Mouse (Mus musculus) limb, embryonic 13.5 days (tissue): ENCODE measurements at regions not wholly inside any gene's neighbourhood (a gene's known extent, or its start where the extent isn't known, plus 50 kb on each side); places are given as distances from the start of the nearest gene placed in this dataset.

ENCODE experiments used
- ATAC-seq: fragments of 200-750 bp; cut with Nextera tagmentation; 2 replicates; pipeline ENCODE4 v1.8.0; 2017; ENCODE audit warnings: low read depth, moderate number of reproducible peaks, moderate TSS enrichment; ENCODE audit not compliant: low FRiP score
- H3K27ac ChIP-seq: fragments of 300-500 bp; sonication (generic); 2 replicates; pipeline ENCODE4 v1.5.1; 2015; ENCODE audit warnings: inconsistent platforms, mild to moderate bottlenecking, moderate library complexity
- H3K27me3 ChIP-seq: fragments of 300-500 bp; sonication (generic); 2 replicates; pipeline ENCODE4 v1.6.1; 2015; ENCODE audit warnings: mild to moderate bottlenecking, inconsistent platforms
- H3K36me3 ChIP-seq: fragments of 300-500 bp; sonication (generic); 2 replicates; pipeline ENCODE4 v1.6.1; 2015; ENCODE audit warnings: inconsistent platforms, mild to moderate bottlenecking, moderate library complexity
- H3K4me1 ChIP-seq: fragments of 300-500 bp; sonication (generic); 2 replicates; pipeline ENCODE4 v1.6.1; 2015; ENCODE audit warnings: inconsistent platforms
- H3K4me2 ChIP-seq: fragments of 300-500 bp; sonication (generic); replicated peaks from 2 replicates; pipeline ENCODE4 v1.6.1; 2015; ENCODE audit warnings: inconsistent platforms, mild to moderate bottlenecking, moderate library complexity
- H3K4me3 ChIP-seq: fragments of 300-500 bp; sonication (generic); 2 replicates; pipeline ENCODE4 v1.5.1; 2015; ENCODE audit warnings: moderate library complexity, mild to moderate bottlenecking, inconsistent platforms
- H3K9ac ChIP-seq: fragments of 300-500 bp; sonication (generic); 2 replicates; pipeline ENCODE4 v1.6.1; 2015; ENCODE audit warnings: mild to moderate bottlenecking, inconsistent platforms
- H3K9me3 ChIP-seq: fragments of 300-500 bp; sonication (generic); 2 replicates; pipeline ENCODE4 v1.6.1; 2016; ENCODE audit warnings: inconsistent platforms
- WGBS: fragments of 180-500 bp; shearing (Covaris S2); methylation state at CpG from one replicate; pipeline ENCODE4 v1.1.7; 2015; 5-methylcytosine and 5-hydroxymethylcytosine counted together

DNA sequence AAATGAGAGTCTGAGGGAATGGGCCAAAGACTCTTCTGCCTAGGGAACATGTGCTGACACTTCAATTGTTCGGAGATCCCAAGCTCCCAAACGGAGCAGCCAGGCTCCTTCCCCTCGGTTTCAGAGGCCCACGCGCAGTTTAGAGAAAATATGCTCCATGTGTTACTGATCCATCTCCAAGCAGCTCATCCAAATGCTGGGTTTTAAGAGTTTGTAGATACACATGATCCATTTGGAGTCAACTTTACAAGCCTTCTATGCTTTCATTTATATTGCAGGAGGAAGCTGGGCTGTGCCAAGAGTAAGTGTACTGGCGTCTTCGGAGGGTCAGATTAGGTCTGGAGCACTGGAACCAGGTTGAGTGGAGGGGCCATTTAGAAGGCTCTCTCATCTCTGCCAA lies 102.0 kb upstream of the Gdf10 start:
- Histone ChIP-seq H3K27me3 (no peaks in the 10 kb centered on the region), H3K4me2 (no peak overlapping the region), H3K4me1 (peaks cover 56% of the 10 kb centered on the region), H3K4me3 (no peak overlapping the region), H3K9ac (no peak overlapping the region), H3K9me3 (no peaks in the 10 kb centered on the region), H3K36me3 (no peaks in the 10 kb centered on the region), H3K27ac (no peak overlapping the region)
- 58% methylated on average over 7 of the region's 7 CpGs for WGBS
- 0 out of 2 replicates have a peak, but pooled peaks have one; percentile 57 for ATAC-seq

DNA sequence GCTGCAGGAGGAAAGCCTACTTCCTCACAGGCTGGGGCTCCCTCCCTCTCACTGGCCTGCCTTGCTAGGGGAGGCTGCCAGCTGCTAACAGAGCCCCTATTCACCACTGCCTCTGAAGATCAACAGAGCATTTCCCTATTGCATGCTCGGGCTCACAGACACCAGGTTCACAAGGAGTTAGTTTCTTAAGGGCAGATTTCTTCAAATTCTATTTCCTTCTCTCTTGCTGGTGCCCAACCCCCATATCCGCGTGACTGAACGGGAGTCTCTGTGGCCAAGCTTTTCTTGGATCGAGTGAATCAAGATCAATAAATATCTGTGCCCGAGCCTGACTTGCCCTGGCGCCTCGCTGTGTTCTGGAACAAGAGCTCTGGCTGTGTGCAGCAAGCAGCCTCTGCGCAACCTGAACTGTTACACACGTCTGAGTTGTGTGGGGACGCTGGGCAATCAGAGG lies 98.9 kb upstream of the Gdf10 start:
- no peaks in the 10 kb centered on the region for H3K36me3 ChIP-seq
- ATAC-seq, result peak; percentile 80
- H3K4me3 ChIP-seq, result no peak overlapping the region
- H3K4me1 ChIP-seq, result peaks cover 47% of the 10 kb centered on the region
- no peak overlapping the region for H3K9ac ChIP-seq
- no peaks in the 10 kb centered on the region for H3K27me3 ChIP-seq
- H3K4me2 ChIP-seq, result peak overlapping the region; percentile 38
- H3K27ac ChIP-seq, result peak overlapping the region; percentile 69
- H3K9me3 ChIP-seq, result no peaks in the 10 kb centered on the region
- WGBS, result 32% methylated on average over 11 of the region's 11 CpGs

DNA sequence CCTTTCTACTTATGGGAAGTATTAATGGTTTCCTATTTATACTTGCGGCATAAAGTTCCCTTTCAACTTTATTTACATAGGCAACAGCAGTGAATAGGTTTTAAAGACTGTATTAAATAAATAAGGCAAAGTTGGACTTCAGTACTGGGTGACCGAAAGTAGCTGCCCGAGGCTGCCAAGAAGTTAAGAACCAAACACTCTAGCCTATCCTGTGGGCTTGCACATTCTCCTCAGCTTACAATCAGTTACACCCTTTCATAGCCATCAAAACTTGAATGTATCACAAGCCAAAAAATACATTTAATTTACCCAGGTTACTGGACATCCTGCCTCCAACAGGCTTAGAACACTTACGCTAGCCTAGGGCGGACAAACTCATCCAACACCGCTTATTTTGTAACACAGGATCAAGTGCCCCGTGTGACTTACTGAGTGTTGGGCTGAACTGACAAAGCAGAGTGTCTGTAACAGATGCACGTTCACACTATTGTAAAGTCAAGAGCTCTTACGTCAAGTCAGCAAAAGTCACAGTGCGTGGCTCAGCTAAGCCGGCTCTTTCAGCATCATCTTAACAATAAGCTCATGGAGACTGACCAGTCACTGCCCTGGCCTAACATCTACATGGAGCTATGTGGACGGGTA lies 97.3 kb upstream of the Gdf10 start:
- Histone ChIP-seq H3K27ac (no peak overlapping the region), H3K4me2 (no peak overlapping the region), H3K9ac (no peak overlapping the region), H3K4me1 (peaks cover 43% of the 10 kb centered on the region), H3K27me3 (peaks cover 6% of the 10 kb centered on the region; the same call in 1 of the 2 replicates), H3K36me3 (no peaks in the 10 kb centered on the region), H3K9me3 (no peaks in the 10 kb centered on the region), H3K4me3 (no peak overlapping the region)
- ATAC-seq, result no peak
- WGBS, result 81% methylated on average over 12 of the region's 12 CpGs

DNA sequence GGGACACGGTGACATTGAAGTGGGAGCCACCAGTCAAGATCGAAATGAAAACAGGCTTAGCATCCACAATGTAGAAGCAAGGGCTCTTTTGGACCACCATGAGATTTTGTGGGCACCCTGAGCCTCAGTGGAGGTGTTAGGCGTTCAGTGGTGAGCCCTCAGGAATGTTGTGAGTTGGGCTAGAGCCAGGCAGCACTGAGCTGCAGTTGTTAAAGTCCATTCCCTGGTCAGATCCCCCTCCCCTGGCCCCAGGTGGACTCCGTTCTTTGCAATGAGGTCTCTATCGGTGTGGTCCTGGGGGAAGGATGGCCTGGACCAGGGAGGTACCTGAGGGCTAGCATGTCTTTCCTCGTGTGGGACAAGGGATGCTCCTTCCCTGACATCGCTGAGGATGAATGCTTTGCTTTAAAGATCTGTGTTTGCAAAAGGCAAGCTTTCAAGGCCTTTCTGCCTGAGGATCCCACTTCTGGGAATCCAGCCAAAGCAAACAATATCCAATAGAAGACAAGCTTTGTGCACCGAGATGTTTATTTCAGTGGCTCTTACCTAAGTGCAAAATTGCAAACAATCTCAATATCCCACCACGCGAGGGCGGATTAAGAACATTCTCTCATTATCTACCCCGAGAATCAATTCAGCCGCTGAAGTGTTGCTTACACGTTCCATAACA lies 90.6 kb upstream of the Gdf10 start:
- peak; percentile 84 for ATAC-seq
- Histone ChIP-seq H3K27ac (peak overlapping the region; percentile 71; the same call in 1 of the 2 replicates), H3K9me3 (no peaks in the 10 kb centered on the region)

DNA sequence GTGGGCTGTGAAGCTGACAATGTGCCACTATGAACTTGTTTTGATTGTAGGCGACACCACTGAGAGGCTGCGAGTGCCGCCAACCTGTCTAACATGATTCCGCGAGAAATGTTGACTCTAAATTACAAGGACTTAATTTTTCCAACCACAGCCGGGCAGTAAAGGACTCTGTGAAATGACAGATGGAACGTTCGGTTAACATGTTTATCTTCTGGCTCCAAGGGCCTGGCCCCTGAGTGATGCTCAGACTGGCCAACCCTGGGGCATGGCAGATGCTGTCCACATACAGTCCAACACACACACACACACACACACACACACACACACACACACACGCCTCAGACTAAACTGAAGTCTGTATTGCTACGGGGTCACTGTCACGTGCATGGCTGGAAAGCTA lies 87.0 kb upstream of the Gdf10 start:
- Histone ChIP-seq H3K9ac (no peak overlapping the region), H3K4me2 (no peak overlapping the region), H3K27ac (no peak overlapping the region), H3K36me3 (no peaks in the 10 kb centered on the region), H3K9me3 (no peaks in the 10 kb centered on the region), H3K4me1 (peaks cover 16% of the 10 kb centered on the region), H3K4me3 (no peak overlapping the region), H3K27me3 (no peaks in the 10 kb centered on the region)
- WGBS, result 79% methylated on average over 11 of the region's 11 CpGs
- no peak for ATAC-seq

More for the DNA sequence above, 90.6 kb upstream of the Gdf10 start:
- Histone ChIP-seq H3K9ac (no peak overlapping the region), H3K27me3 (peaks cover 6% of the 10 kb centered on the region; the same call in 1 of the 2 replicates), H3K4me2 (peak overlapping the region; percentile 17; the same call in 1 of the 2 replicates), H3K4me1 (peaks cover 25% of the 10 kb centered on the region), H3K4me3 (no peak overlapping the region), H3K36me3 (no peaks in the 10 kb centered on the region)
- 55% methylated on average over 14 of the region's 14 CpGs for WGBS

DNA sequence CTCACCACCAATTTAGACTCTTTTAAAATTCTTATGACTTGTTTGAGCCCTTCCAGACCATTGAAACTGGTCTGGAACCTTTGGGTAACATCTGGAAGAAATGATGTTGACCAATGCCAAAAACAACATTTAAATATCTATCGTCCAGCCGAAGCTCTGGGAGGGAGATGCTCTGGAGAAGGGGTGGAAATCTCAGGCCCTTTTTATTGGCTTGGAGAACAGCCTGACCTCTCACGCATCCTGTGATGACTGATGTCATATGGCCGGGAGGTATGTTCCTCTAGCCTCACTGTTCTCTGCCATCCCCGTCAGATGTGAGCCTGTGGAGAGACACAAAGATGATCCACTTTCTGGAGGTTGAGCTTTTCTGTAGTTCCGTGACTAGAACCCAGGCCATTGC lies 81.6 kb upstream of the Gdf10 start:
- no peaks in the 10 kb centered on the region for H3K4me1 ChIP-seq
- 62% methylated on average over 6 of the region's 6 CpGs for WGBS

DNA sequence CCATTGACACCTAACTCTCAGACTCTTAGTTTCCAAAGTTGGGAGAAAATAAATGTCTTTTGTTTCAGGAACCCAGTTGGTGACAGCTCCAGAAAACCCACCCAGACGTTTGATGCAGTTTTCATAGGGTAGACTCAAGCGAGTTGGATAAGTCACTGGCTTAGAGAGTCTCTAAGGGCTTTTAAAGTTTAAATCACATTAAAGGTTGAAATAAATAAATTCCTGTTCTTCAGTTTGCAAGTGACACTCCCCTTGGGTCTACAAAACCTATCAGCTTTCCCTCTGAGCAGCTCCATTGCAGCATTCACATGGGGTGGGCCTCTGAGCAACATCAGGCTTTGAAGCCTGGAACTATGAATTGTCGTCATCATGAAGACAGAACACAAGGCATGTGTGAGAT lies 69.9 kb upstream of the Gdf10 start:
- 52% methylated on average over 3 of the region's 3 CpGs for WGBS

More for the DNA sequence above, 81.6 kb upstream of the Gdf10 start:
- Histone ChIP-seq H3K4me2 (no peak overlapping the region), H3K27ac (no peak overlapping the region), H3K9me3 (no peaks in the 10 kb centered on the region), H3K27me3 (peaks cover 4% of the 10 kb centered on the region; the same call in 1 of the 2 replicates), H3K4me3 (no peak overlapping the region), H3K36me3 (no peaks in the 10 kb centered on the region), H3K9ac (no peak overlapping the region)
- no peak for ATAC-seq

DNA sequence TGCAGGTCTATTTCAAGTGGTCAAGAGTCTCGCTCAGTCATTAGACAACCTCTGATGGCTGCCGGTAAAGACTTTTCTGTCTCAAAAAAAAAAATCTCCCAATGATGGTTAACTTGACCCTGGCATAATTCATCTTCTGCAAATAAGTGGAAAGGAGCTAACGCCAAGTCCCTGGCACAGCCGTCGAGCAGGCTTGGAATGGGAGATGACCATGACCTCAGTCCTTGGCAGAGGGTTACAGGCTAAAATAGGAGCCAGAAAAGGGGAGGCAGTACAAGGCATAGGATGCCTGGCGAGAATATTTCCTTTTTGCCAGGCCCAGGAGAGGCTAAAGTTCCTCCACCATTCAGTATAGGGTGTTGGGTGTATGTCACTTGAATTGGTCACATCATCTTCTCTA lies 69.2 kb upstream of the Gdf10 start:
- H3K4me2 ChIP-seq, result no peak overlapping the region
- 85% methylated on average over 6 of the region's 6 CpGs for WGBS
- H3K27me3 ChIP-seq, result no peaks in the 10 kb centered on the region
- H3K4me1 ChIP-seq, result peaks cover 20% of the 10 kb centered on the region
- no peaks in the 10 kb centered on the region for H3K9me3 ChIP-seq
- H3K9ac ChIP-seq, result no peak overlapping the region
- no peak overlapping the region for H3K27ac ChIP-seq
- H3K36me3 ChIP-seq, result no peaks in the 10 kb centered on the region
- no peak overlapping the region for H3K4me3 ChIP-seq
- ATAC-seq, result no peak

More for the DNA sequence above, 69.9 kb upstream of the Gdf10 start:
- H3K36me3 ChIP-seq, result no peaks in the 10 kb centered on the region
- H3K9ac ChIP-seq, result no peak overlapping the region
- no peak overlapping the region for H3K4me2 ChIP-seq
- H3K4me1 ChIP-seq, result peaks cover 13% of the 10 kb centered on the region
- H3K9me3 ChIP-seq, result no peaks in the 10 kb centered on the region
- no peak overlapping the region for H3K27ac ChIP-seq
- peak; percentile 76 for ATAC-seq
- H3K27me3 ChIP-seq, result no peaks in the 10 kb centered on the region
- H3K4me3 ChIP-seq, result no peak overlapping the region

DNA sequence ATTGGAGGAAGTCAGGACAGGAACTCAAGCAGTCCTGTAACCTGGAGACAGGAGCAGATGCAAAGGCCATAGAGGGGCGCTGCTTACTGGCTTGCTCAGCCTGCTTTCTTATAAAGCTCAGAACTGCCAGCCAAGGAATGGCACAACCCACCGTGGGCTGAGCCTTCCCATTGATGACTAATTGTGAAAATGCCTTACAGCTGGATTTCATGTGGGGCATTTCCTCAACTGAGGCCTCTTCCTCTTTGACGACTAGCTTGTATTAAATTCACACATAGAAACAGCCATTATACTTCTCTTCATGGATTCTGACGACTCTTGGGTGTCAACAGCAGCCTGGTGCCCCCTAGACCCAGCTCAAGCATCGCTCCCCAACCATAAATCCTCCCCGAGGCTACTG lies 66.4 kb upstream of the Gdf10 start:
- no peak for ATAC-seq

DNA sequence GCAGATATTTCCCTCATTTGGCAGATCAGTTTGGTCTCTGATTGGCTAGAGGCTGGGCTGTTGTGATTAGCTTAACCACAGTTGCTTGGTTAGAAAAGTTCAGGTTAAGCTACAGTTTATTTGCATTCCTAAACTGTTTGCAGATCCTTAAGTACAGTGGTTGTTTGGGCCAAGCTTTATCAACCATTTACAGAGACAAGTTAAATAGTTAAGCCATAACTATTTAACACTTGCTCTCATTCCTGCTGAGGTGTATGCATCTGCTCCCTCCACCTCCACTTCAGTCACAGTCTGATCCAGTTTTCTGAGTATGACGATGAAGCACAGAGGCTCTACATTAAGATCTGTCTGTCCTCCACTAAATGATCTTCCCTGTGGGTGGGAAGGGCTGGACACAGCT lies 58.6 kb upstream of the Gdf10 start:
- Histone ChIP-seq H3K4me2 (no peak overlapping the region), H3K9ac (no peak overlapping the region)
- 80% methylated on average over 1 of the region's 1 CpGs for WGBS

More for the DNA sequence above, 66.4 kb upstream of the Gdf10 start:
- no peaks in the 10 kb centered on the region for H3K27me3 ChIP-seq
- H3K9ac ChIP-seq, result no peak overlapping the region
- no peak overlapping the region for H3K4me3 ChIP-seq
- H3K4me2 ChIP-seq, result no peak overlapping the region
- H3K4me1 ChIP-seq, result peaks cover 15% of the 10 kb centered on the region
- H3K27ac ChIP-seq, result no peak overlapping the region
- 62% methylated on average over 6 of the region's 6 CpGs for WGBS
- no peaks in the 10 kb centered on the region for H3K36me3 ChIP-seq
- no peaks in the 10 kb centered on the region for H3K9me3 ChIP-seq

DNA sequence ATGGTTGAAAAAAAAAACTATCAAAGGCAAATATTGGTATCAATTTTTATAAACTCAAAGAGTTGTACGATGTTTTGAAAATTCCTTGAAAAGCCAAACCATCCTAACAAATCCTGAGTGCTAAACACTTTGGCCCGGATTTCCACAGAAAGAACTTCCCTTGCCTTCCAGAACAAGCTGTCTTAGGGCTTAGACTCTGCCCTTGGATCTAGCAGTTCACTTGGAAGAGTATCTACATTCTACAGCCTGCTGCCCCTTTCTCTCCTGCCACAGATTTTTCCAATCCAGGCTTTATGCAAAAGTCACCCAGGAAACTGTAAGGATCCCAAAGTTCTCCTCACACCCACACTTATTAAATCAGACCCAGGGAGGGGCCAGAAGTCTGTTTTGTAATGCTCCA lies 57.6 kb upstream of the Gdf10 start:
- H3K4me1 ChIP-seq, result no peaks in the 10 kb centered on the region
- no peaks in the 10 kb centered on the region for H3K9me3 ChIP-seq
- 83% methylated on average over 2 of the region's 2 CpGs for WGBS
- H3K27ac ChIP-seq, result no peak overlapping the region
- no peak for ATAC-seq
- H3K4me3 ChIP-seq, result no peak overlapping the region
- no peak overlapping the region for H3K4me2 ChIP-seq
- no peaks in the 10 kb centered on the region for H3K36me3 ChIP-seq
- no peak overlapping the region for H3K9ac ChIP-seq
- no peaks in the 10 kb centered on the region for H3K27me3 ChIP-seq

More for the DNA sequence above, 58.6 kb upstream of the Gdf10 start:
- H3K4me3 ChIP-seq, result no peak overlapping the region
- no peaks in the 10 kb centered on the region for H3K9me3 ChIP-seq
- no peak overlapping the region for H3K27ac ChIP-seq
- H3K27me3 ChIP-seq, result no peaks in the 10 kb centered on the region
- no peak for ATAC-seq
- H3K4me1 ChIP-seq, result no peaks in the 10 kb centered on the region
- no peaks in the 10 kb centered on the region for H3K36me3 ChIP-seq

DNA sequence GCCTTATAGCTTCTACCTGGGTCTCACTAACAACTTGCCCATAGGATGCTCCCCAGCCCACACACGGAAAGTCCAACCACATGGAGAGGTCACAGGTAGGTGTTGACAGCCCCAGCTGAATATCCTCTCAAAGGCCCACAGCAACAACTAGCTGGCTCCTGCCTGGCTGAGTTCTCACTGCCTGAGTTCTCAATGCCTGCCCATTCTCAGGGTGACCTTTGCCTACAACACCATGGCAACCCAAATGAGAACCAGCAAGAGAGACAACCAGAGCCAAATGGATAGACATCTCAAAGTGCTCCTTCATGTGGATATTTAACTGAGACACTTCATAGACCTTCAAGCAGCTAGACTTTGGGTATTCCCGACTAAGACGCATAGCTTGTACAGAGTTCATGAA lies 55.7 kb upstream of the Gdf10 start:
- Histone ChIP-seq H3K27ac (no peak overlapping the region), H3K4me2 (no peak overlapping the region), H3K27me3 (no peaks in the 10 kb centered on the region), H3K4me3 (no peak overlapping the region), H3K36me3 (no peaks in the 10 kb centered on the region), H3K9ac (no peak overlapping the region), H3K9me3 (no peaks in the 10 kb centered on the region), H3K4me1 (no peaks in the 10 kb centered on the region)
- WGBS, result 86% methylated on average over 3 of the region's 3 CpGs
- ATAC-seq, result no peak
